In the genomic region with DNA sequence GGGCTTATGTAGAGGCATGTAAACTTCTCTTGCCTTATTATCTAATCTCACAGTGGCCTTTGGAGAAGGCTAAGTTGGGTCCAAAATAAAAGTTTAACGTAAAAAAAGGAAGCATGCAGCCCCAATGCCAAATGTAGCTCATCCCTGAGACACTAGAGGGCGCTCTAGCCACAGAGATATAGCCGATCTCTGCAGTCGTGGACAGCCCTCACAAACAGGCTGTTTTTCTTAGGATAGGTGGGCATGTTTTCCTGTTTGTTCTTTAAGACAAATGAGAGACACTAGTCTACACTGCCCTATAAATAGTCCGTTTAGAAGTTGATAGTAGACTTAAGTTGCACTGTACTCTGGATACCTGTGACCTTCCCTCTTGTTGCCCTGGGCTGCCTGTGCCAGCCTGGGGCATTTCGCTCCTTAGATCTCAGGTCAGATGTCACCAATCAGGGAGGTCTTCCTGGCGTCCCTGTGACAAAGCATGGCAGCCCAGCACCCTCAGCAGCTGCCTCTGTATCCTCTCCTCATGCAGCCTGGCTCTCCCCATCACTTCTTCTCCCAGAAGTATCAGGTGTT, we compare ENCODE assay signal across 8 mouse cellular contexts. TPM values are rescaled to one million over a fixed set of nuclear protein-coding genes. Genes with fewer than 3 reads are reported as not detected.
DNase-seq lines count a peak whose midpoint lies in the region; ATAC-seq and TF ChIP-seq lines count a peak whose summit lies in the region.

No protein-coding gene starts in this region.

- peak; percentile 48 for DNase-seq in right cerebral cortex, adult 18-20 months
- DNase-seq in right cerebral cortex, postnatal 36 days (ENCODE audit: low spot score in 2 of 2) = no peak
- peak; percentile 79 for DNase-seq in cerebellum, adult 8-10 months
- peak; percentile 89 for DNase-seq in forebrain, postnatal 0 days
- peak; percentile 84 for DNase-seq in limb, embryonic 10.5 days (ENCODE audit: low spot score)
- DNase-seq in spleen, postnatal 14 days (ENCODE audit: low spot score in 2 of 2) = peak; percentile 20 to 63

- WGBS in forebrain, postnatal 0 days = 15% methylated on average over 7 of the region's 7 CpGs
- WGBS in intestine, embryonic 16.5 days = 14% methylated on average over 7 of the region's 7 CpGs
- 18% methylated on average over 7 of the region's 7 CpGs for WGBS in limb, embryonic 10.5 days
- WGBS in midbrain, embryonic 15.5 days = 17% methylated on average over 7 of the region's 7 CpGs

- H3K9me3 ChIP-seq in forebrain, postnatal 0 days (ENCODE audit: low read length) = no peaks in the 10 kb centered on the region
- H3K9me3 ChIP-seq in intestine, embryonic 16.5 days (ENCODE audit: control insufficient read depth, low read length) = no peaks in the 10 kb centered on the region
- H3K9me3 ChIP-seq in limb, embryonic 10.5 days (replicated peaks) = no peaks in the 10 kb centered on the region
- H3K9me3 ChIP-seq in midbrain, embryonic 15.5 days = no peaks in the 10 kb centered on the region

- H3K36me3 ChIP-seq in forebrain, postnatal 0 days (ENCODE audit: insufficient read depth) = no peaks in the 10 kb centered on the region
- H3K36me3 ChIP-seq in intestine, embryonic 16.5 days (ENCODE audit: control insufficient read depth, insufficient read depth, low read length) = no peaks in the 10 kb centered on the region
- no peaks in the 10 kb centered on the region for H3K36me3 ChIP-seq in limb, embryonic 10.5 days
- no peaks in the 10 kb centered on the region for H3K36me3 ChIP-seq in midbrain, embryonic 15.5 days (replicated peaks)

- no peak overlapping the region for H3K4me3 ChIP-seq in forebrain, postnatal 0 days (ENCODE audit: low read depth, low read length)
- no peak overlapping the region for H3K4me3 ChIP-seq in intestine, embryonic 16.5 days (ENCODE audit: low read length)
- H3K4me3 ChIP-seq in limb, embryonic 10.5 days = no peak overlapping the region
- H3K4me3 ChIP-seq in midbrain, embryonic 15.5 days = no peak overlapping the region

- no peaks in the 10 kb centered on the region for H3K27me3 ChIP-seq in forebrain, postnatal 0 days (ENCODE audit: insufficient read depth, low read length)
- no peaks in the 10 kb centered on the region for H3K27me3 ChIP-seq in intestine, embryonic 16.5 days (replicated peaks; ENCODE audit: control insufficient read depth, insufficient read depth, low read length)
- no peaks in the 10 kb centered on the region for H3K27me3 ChIP-seq in limb, embryonic 10.5 days (ENCODE audit: low read depth, poor library complexity, severe bottlenecking)
- no peaks in the 10 kb centered on the region for H3K27me3 ChIP-seq in midbrain, embryonic 15.5 days (replicated peaks)

- H3K27ac ChIP-seq in forebrain, postnatal 0 days (ENCODE audit: low read depth, low read length) = no peak overlapping the region
- no peak overlapping the region for H3K27ac ChIP-seq in intestine, embryonic 16.5 days (ENCODE audit: low read length)
- H3K27ac ChIP-seq in limb, embryonic 10.5 days = no peak overlapping the region
- H3K27ac ChIP-seq in midbrain, embryonic 15.5 days = no peak overlapping the region

- H3K4me2 ChIP-seq in forebrain, postnatal 0 days (ENCODE audit: low read depth) = no peak overlapping the region
- H3K4me2 ChIP-seq in intestine, embryonic 16.5 days (ENCODE audit: low read depth, low read length) = no peak overlapping the region
- H3K4me2 ChIP-seq in midbrain, embryonic 15.5 days = no peak overlapping the region

- no peaks in the 10 kb centered on the region for H3K4me1 ChIP-seq in forebrain, postnatal 0 days (ENCODE audit: insufficient read depth)
- no peaks in the 10 kb centered on the region for H3K4me1 ChIP-seq in intestine, embryonic 16.5 days (ENCODE audit: control insufficient read depth, insufficient read depth, low read length)
- peaks cover 7% of the 10 kb centered on the region for H3K4me1 ChIP-seq in limb, embryonic 10.5 days
- H3K4me1 ChIP-seq in midbrain, embryonic 15.5 days = no peaks in the 10 kb centered on the region

- peak; percentile 65 for ATAC-seq in forebrain, postnatal 0 days
- peak; percentile 55; the same call in 1 of the 2 replicates for ATAC-seq in intestine, embryonic 16.5 days
- ATAC-seq in midbrain, embryonic 15.5 days (replicated peaks) = peak; percentile 75

- H3K9ac ChIP-seq in forebrain, postnatal 0 days = no peak overlapping the region
- no peak overlapping the region for H3K9ac ChIP-seq in intestine, embryonic 16.5 days (ENCODE audit: low read depth, low read length)
- H3K9ac ChIP-seq in midbrain, embryonic 15.5 days = no peak overlapping the region

- TF ChIP-seq CTCF in forebrain, postnatal 0 days (IDR thresholded peaks at IDR 0.05; ENCODE audit: low read depth) = peak; percentile 93

RNA-seq across cellular contexts. Expression of a gene that starts 9.5 kb away (rescaled TPM):
- total RNA-seq in forebrain, postnatal 0 days (2014; rRNA removed) = 10.6 TPM in 2 replicates
- polyA plus RNA-seq in forebrain, postnatal 0 days (2015; fragmentation: Nextera tagmentation; extraction: Ambion mirVana) = 15.8 and 21.0 TPM in 2 replicates
- polyA plus RNA-seq in intestine, embryonic 16.5 days (2015; fragmentation: Nextera tagmentation; extraction: Ambion mirVana) = 38.7 and 41.0 TPM in 2 replicates
- 25.1 and 26.7 TPM in 2 replicates for polyA plus RNA-seq in limb, embryonic 10.5 days (2016; fragmentation: Nextera tagmentation; extraction: Ambion mirVana)
- polyA plus RNA-seq in midbrain, embryonic 15.5 days (2015; fragmentation: Nextera tagmentation; extraction: Ambion mirVana) = 12.5 and 15.6 TPM in 2 replicates

Comparison
In these comparisons a context has a peak if more than half of its experiments do, and no peak if none do; other contexts are left out.
1. DNase-seq: peak in right cerebral cortex, adult 18-20 months (single experiment), cerebellum, adult 8-10 months (single experiment), forebrain, postnatal 0 days (single experiment), limb, embryonic 10.5 days (single experiment) and spleen, postnatal 14 days (2 of 2); none in right cerebral cortex, postnatal 36 days (0 of 2).
2. Peak in every context shown above with its lines, with median percentiles within 50 percentile points of each other: ATAC-seq.